Mouse (Mus musculus) myocyte (in vitro differentiated cells): ENCODE measurements at regions not wholly inside any gene's neighbourhood (a gene's known extent, or its start where the extent isn't known, plus 50 kb on each side); places are given as distances from the start of the nearest gene placed in this dataset.

ENCODE experiments used
- H3K27me3 ChIP-seq: one replicate; pipeline ENCODE4 v1.6.1; 2011; ENCODE audit not compliant: control insufficient read depth, insufficient read depth, insufficient read length
- H3K36me3 ChIP-seq: one replicate; pipeline ENCODE4 v1.6.1; 2011; ENCODE audit not compliant: control insufficient read depth, insufficient read depth
- H3K4me2 ChIP-seq: one replicate; pipeline ENCODE4 v1.6.1; 2011; ENCODE audit warnings: low read depth, control low read depth
- H3K4me3 ChIP-seq: one replicate; pipeline ENCODE4 v1.5.1; 2011; ENCODE audit warnings: mild to moderate bottlenecking, control low read depth, moderate library complexity
- H3K79me2 ChIP-seq: one replicate; pipeline ENCODE4 v1.6.1; 2011; ENCODE audit not compliant: control insufficient read depth, insufficient read depth
- H3ac ChIP-seq: one replicate; pipeline ENCODE4 v1.6.1; 2011; ENCODE audit not compliant: control insufficient read depth, insufficient read length
- CEBPB ChIP-seq: IDR thresholded peaks from 2 replicates; pipeline ENCODE4 v1.6.1; 2011; ENCODE audit warnings: mild to moderate bottlenecking, moderate library complexity; ENCODE audit not compliant: poor library complexity, insufficient read depth, severe bottlenecking
- E2F4 ChIP-seq: IDR thresholded peaks from one replicate; pipeline ENCODE4 v1.6.1; 2011; ENCODE audit warnings: mild to moderate bottlenecking, control low read depth, moderate library complexity; ENCODE audit not compliant: insufficient read depth
- MAX ChIP-seq: IDR thresholded peaks from one replicate; pipeline ENCODE4 v1.6.1; 2011; ENCODE audit warnings: low read depth, mild to moderate bottlenecking, control low read depth
- MYOD1 ChIP-seq, 3 experiments: IDR thresholded peaks; one replicate each; pipeline ENCODE4 v1.6.1; 2011; ENCODE audit warnings: control low read depth in 2 of 3, low read depth in 2 of 3, mild to moderate bottlenecking in 2 of 3, moderate library complexity in 1 of 3; ENCODE audit not compliant: insufficient read length in 2 of 3, control insufficient read depth in 1 of 3
- MYOG ChIP-seq, 3 experiments: IDR thresholded peaks; one replicate each; pipeline ENCODE4 v1.6.1; 2011; ENCODE audit warnings: control low read depth in 2 of 3, low read depth in 2 of 3, mild to moderate bottlenecking in 2 of 3; ENCODE audit not compliant: insufficient read length in 2 of 3, control insufficient read depth in 1 of 3, insufficient read depth in 1 of 3
- POLR2A ChIP-seq: IDR thresholded peaks from one replicate; pipeline ENCODE4 v1.6.1; 2011; ENCODE audit warnings: low read depth, mild to moderate bottlenecking, control low read depth, moderate library complexity; ENCODE audit not compliant: insufficient read length
- POLR2AphosphoS2 ChIP-seq: IDR thresholded peaks from one replicate; pipeline ENCODE4 v1.6.1; 2011; ENCODE audit warnings: low read depth, control low read depth; ENCODE audit not compliant: insufficient read length
- REST ChIP-seq: IDR thresholded peaks from one replicate; pipeline ENCODE4 v1.6.1; 2011; ENCODE audit warnings: mild to moderate bottlenecking, control low read depth, moderate library complexity; ENCODE audit not compliant: insufficient read depth, insufficient read length
- SRF ChIP-seq: IDR thresholded peaks from one replicate; pipeline ENCODE4 v1.6.1; 2011; ENCODE audit warnings: low read depth; ENCODE audit not compliant: control insufficient read depth, insufficient read length
- TCF12 ChIP-seq: IDR thresholded peaks from one replicate; pipeline ENCODE4 v1.6.1; 2011; ENCODE audit warnings: mild to moderate bottlenecking, control low read depth; ENCODE audit not compliant: poor library complexity, insufficient read depth, severe bottlenecking
- TCF3 ChIP-seq: IDR thresholded peaks from one replicate; pipeline ENCODE4 v1.6.1; 2011; ENCODE audit warnings: low read depth, control low read depth; ENCODE audit not compliant: insufficient read length
- USF1 ChIP-seq: IDR thresholded peaks from one replicate; pipeline ENCODE4 v1.6.1; 2011; ENCODE audit warnings: low read depth, mild to moderate bottlenecking, control low read depth, moderate library complexity

DNA sequence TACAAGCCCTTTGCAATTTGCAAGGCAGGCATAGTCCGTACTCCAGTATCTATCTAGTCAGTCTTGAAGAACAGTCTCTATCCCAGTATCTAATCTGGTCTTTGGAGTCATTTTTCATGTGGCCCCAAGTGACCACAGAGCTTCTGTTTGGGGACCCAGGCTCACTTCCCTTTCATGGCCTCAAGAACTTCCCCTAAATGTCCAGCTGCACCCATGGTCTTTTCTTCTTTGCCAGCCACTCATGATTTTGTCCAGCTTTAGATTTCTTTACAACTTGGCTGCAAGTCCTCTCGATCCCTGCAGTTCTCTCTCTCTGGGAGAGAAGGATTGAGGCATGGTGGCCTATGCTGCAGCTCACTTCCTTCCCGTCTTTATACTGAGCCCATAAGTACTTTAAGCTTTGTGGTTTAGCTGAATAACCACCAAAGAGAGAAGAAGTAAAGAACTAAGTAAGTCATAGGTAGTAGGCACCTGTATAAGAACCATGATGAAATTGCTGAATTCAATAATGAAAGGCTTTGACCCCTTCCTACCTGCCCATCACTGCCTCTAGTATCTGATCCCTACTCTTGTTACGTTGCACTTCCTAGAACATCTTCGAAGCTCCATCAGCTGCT, 62.1 kb upstream of the Cited2 start:
- Histone ChIP-seq H3K79me2 (no peaks in the 10 kb centered on the region), H3K36me3 (no peaks in the 10 kb centered on the region), H3K4me2 (no peak overlapping the region), H3ac (no peak overlapping the region), H3K27me3 (no peaks in the 10 kb centered on the region), H3K4me3 (no peak overlapping the region)
- TF ChIP-seq TCF12 (no peak), CEBPB (no peak), SRF (no peak)

DNA sequence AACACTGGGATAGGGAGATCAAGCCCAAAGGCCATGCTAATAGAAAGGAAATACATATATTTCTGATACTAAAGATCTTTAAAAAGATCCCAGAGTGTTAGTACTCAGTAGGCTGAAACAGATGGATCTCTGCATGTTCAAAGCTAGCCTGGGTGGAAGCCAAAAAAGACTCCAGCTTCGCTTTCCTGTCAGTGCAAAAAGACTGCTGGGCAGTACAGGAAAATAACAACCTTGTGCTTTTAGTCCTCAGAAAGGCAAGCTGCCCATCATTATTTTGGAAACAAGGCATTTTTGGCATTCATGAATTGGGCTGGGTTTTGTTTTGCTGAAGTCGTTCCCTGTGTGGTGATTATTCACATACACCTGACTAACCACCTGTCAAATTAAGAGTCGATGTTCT, 56.9 kb upstream of the Cited2 start:
- no peaks in the 10 kb centered on the region for H3K36me3 ChIP-seq
- no peak for TF ChIP-seq MAX
- no peak for TF ChIP-seq MYOG (IDR thresholded peaks at IDR 0.05; ENCODE audit: control insufficient read depth in 1 of 3, insufficient read depth in 1 of 3, insufficient read length in 2 of 3, low read depth in 2 of 3)
- no peak overlapping the region for H3K4me2 ChIP-seq
- H3ac ChIP-seq: no peak overlapping the region
- no peaks in the 10 kb centered on the region for H3K79me2 ChIP-seq
- H3K27me3 ChIP-seq: no peaks in the 10 kb centered on the region
- H3K4me3 ChIP-seq: no peak overlapping the region

DNA sequence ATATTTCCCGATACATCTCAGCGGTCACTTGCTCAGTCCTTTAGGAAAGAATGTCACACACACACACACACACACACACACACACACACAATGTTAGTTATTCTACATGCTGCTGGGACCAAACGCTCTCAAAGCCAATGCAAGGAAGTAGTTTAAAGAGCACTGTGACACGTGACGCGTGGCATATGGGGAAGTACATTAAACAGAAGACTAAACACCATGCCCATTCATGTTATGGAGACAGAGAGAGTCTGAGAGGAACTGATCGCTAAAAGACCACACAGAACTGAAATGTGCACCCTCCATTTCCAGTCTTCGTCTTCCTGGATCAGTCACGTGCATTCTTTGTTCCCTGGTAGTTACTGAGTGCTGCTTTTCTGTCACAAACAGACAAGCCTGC, 53.6 kb upstream of the Cited2 start:
- Histone ChIP-seq H3K4me3 (no peak overlapping the region), H3K36me3 (no peaks in the 10 kb centered on the region), H3ac (no peak overlapping the region), H3K27me3 (no peaks in the 10 kb centered on the region), H3K4me2 (no peak overlapping the region), H3K79me2 (no peaks in the 10 kb centered on the region)
- TF ChIP-seq POLR2AphosphoS2 (no peak), USF1 (no peak), CEBPB (no peak), MAX (no peak), E2F4 (no peak), TCF12 (no peak), MYOG (IDR thresholded peaks at IDR 0.05; ENCODE audit: control insufficient read depth in 1 of 3, insufficient read depth in 1 of 3, insufficient read length in 2 of 3, low read depth in 2 of 3) (no peak), MYOD1 (IDR thresholded peaks at IDR 0.05; ENCODE audit: control insufficient read depth in 1 of 3, insufficient read length in 2 of 3, low read depth in 2 of 3) (no peak), REST (no peak), SRF (no peak), TCF3 (no peak), POLR2A (no peak)
